Mouse (Mus musculus) heart, postnatal 25 days (tissue): ENCODE measurements around the gene Higd1c. TPM values are rescaled to one million over a fixed set of nuclear protein-coding genes. Genes with fewer than 3 reads are reported as not detected.
"Not testable (repeated sequence)": the region's sequence is repeated elsewhere in the genome, so short reads cannot be mapped to it uniquely, and the experiment has no call there.

Source experiments
- DNase-seq: peaks from one replicate; pipeline ENCODE4 v3.0.0; 2022; ENCODE audit warnings: low spot score
- intact Hi-C: fragments of 180-260 bp; cut with DNase I; formaldehyde crosslinking; loops from one replicate; pipeline ENCODE4 v1.15.1; 2025
- total RNA-seq, 2 experiments: library from RNA; stranded (reverse); gene quantifications; 2 replicates each; pipeline ENCODE4 v1.2.3; 2021

Higd1c gene
- not detected for total RNA-seq

GRCm38 (mm10) chr15:100364242-100364641 is at the start of gene Higd1c:
Gene Higd1c (plus strand): TSS chr15:100364542.
- no peak for DNase-seq
- intact Hi-C loops, result no loop called here

GRCm38 (mm10) chr15:100318014-100318671 is 46.2 kb upstream of the Higd1c start:
- intact Hi-C loops, result loop anchor here (10.0 kb wide), 1 partner anchor 57 kb away; no protein-coding TSS in a partner anchor
- DNase-seq, result not testable (repeated sequence)

DNA sequence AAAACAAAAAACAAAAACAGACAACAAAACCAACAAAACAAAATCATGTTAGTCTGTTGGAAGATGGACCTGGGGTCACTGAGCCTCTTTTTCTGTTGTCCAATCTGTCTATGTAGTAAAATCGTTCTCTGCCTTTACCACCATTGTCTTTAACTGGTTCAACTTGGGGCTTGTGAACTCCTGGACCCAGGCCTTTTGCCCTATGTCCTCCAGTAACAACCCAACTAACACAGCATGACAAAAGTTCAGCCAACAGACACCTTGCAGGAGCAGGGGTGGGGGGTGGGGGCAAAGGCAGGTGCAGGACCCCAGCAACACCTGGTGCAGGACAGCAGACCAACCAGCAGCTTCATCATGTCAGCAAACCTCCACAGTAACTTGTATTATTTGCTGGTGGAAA is 44.5 kb upstream of the Higd1c start:
- no peak for DNase-seq
- intact Hi-C loops, result loop anchor here (5.0 to 10.0 kb wide), 2 partner anchors 53 to 55 kb away; no protein-coding TSS in a partner anchor

DNA sequence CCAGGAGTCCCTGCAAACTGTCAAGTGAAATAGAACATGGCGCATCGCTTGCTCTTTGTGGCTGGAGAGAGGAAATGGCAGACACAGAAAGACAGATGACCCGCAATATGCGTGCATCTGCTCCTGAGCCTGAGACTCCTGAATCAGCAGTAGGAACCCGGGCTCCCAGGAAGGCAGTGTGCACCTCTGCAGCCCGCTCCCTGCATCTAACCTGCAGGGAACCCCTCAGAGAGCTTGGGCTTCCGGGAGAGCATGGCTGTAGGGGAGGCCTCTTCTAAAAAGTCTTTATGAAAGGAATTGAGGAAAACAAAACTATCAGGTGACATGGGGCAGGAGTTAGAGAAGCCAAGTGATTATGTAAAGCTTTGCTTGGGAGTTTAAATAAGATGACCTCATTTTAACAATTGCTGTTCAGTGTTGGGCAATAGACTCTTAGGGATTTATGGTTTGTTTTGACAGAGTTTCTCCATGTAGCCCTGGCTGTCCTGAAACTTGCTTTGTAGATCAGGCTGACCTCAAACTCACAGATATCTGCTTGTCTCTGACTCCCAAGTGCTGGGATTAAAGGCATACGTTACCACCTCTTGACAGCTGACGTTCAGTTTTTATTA is 43.9 kb upstream of the Higd1c start:
- intact Hi-C loops, result loop anchor here (5.0 kb wide), 1 partner anchor 53 kb away; no protein-coding TSS in a partner anchor
- DNase-seq, result no peak

GRCm38 (mm10) chr15:100321134-100321533 is 43.2 kb upstream of the Higd1c start:
- DNase-seq, result peak; percentile 18
- intact Hi-C loops, result loop anchor here (5.0 kb wide), 1 partner anchor 54 kb away; no protein-coding TSS in a partner anchor

DNA sequence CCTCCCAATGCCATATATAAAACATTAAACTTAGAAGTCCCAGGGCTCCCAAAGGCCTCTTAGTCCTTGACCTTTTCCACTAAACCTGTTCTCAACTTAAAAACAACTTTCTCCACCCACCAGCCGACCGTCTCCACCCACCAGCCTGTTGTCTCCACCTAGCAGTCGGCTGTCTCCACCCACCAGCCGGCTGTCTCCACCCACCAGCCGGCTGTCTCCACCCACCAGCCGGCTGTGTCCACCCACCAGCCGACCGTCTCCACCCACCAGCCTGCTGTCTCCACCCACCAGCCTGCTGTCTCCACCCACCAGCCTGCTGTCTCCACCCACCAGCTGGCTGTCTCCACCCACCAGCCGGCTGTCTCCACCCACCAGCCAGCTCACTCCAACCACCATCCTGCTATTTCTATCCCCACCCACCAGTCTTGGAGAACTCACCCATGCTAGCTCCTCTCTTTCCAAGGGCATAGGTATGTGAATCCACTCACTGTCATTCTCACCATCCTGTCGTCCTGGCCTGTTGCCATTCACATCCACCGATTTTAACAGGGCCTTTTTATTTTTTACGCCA is 40.2 kb upstream of the Higd1c start:
- no peak for DNase-seq
- intact Hi-C loops, result loop anchor here (5.0 kb wide), 1 partner anchor 57 kb away; no protein-coding TSS in a partner anchor

DNA sequence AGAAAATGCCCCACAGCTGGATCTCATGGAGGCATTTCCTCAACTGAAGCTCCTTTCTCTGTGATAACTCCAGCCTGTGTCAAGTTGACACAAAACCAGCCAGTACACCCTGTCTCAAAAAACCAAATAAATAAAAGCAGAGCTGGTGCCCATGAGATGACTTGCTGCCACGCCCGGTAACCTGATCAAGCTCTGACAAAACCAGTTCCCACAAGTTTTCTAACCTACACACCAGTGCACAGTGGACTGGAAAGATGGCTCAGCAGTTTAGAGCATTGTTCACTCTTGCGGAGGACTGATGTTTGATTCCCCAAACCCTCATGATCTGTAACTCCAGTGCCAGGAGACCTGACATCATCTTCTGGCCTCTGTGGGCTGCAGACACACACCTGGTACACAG is 39.1 kb upstream of the Higd1c start:
- intact Hi-C loops, result no loop called here

GRCm38 (mm10) chr15:100328089-100328488 is 36.3 kb upstream of the Higd1c start:
- DNase-seq, intact Hi-C loops: not testable (repeated sequence)

More for the DNA sequence above, 39.1 kb upstream of the Higd1c start:
- no peak for DNase-seq

DNA sequence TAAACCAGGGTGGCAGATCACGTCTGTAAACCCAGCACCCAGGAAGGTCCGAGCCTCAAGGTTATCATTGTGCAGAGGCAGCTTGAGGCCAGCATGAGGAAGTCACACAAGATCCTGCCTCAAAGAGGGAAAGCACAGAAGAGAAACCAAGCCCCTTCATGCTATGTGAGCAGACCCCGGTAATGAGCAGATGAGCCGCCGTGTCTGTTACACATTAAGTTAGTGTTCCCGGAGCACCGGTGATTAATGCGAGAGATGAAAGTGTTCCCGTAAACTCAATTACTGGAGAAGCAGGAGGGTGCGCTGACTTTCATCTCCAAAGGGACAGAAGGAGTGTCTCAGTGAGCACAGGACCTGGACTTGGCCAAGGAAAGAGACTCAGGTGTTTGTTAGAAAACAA is 35.0 kb upstream of the Higd1c start:
- intact Hi-C loops, DNase-seq: not testable (repeated sequence)

GRCm38 (mm10) chr15:100330739-100331138 is 33.6 kb upstream of the Higd1c start:
- DNase-seq, result no peak
- intact Hi-C loops, result no loop called here

- intact Hi-C loops, DNase-seq: not testable (repeated sequence)
These were observed 32.0 kb upstream of the Higd1c start for GRCm38 (mm10) chr15:100332077-100332961.

GRCm38 (mm10) chr15:100334629-100335028 is 29.7 kb upstream of the Higd1c start, which contains the start of gene Mettl7a3:
Gene Mettl7a3 (plus strand): TSS chr15:100334929.
- intact Hi-C loops, result no loop called here
- no peak for DNase-seq

GRCm38 (mm10) chr15:100337328-100337727 is 27.0 kb upstream of the Higd1c start:
- DNase-seq, intact Hi-C loops: not testable (repeated sequence)

DNA sequence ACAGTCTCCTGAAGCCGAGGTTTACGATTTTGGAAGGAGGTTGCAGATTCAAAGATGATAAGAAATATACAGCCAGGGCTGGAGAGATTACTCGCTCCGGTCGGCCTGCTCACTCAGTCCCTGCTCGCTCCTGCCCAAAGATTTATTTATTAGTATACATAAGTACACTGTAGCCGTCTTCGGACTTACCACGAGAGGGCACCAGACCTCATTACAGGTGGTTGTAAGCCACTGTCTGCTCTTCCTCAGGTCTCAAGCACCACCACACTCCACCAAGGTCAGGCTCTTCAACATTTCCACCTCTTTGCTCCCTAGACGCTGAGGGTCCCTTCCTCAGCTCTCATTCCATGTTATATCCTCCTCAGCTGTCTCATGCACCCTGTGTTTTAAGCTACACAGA is 26.5 kb upstream of the Higd1c start:
- intact Hi-C loops, DNase-seq: not testable (repeated sequence)

GRCm38 (mm10) chr15:100341314-100341980 is 22.9 kb upstream of the Higd1c start:
- DNase-seq, intact Hi-C loops: not testable (repeated sequence)

DNA sequence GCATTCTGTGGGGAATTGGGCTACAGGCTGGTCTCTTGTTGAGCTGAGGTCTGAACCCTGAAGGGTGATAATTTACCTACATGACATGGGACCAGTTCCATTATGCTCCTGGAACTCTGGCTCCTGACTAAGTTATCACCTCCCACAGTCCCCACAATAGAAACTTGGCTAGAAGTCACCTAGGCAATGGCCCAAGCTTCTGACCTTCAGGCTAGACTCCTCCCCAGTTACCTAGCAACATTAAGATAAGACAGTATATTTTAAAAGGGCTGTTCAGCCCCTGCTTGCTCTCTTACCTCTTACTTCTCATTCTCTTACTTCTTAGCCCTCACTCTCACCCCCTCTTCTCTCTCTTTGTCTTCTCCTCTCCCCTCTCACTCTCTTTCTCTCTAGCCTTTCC is 18.9 kb upstream of the Higd1c start:
- intact Hi-C loops, result no loop called here
- DNase-seq, result no peak

- intact Hi-C loops, result no loop called here
- no peak for DNase-seq
These were observed 17.6 kb upstream of the Higd1c start for GRCm38 (mm10) chr15:100346761-100347160.

DNA sequence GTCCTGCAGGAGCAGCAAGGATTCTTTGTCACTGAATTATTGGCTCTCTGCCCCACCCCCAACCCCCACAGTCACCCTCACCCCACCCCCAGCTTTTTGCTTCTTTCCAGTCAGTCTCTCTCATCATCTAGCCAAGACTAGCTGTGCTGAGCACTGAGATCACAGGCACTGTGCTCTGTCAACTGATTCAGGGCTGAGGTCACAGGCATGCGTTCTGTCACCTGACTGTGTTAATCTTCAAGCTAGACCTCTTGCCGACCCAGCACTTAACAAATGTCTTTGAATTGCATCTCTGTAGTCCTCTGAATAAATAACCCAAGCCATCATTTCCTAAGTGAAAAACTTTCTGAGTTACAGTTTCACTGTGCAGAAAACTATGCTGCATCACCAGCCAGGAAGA is 14.8 kb upstream of the Higd1c start:
- DNase-seq, result no peak
- intact Hi-C loops, result no loop called here

- intact Hi-C loops, result no loop called here
- no peak for DNase-seq
These were observed 12.8 kb upstream of the Higd1c start for GRCm38 (mm10) chr15:100351501-100352060.
